Mouse (Mus musculus) cerebellum, postnatal 36 days (tissue): ENCODE measurements around the gene Gltpd2.
"Not testable (repeated sequence)": the region's sequence is repeated elsewhere in the genome, so short reads cannot be mapped to it uniquely, and the experiment has no call there.

ENCODE experiments used
- DNase-seq, 2 experiments: peaks; one replicate each; pipeline ENCODE4 v3.0.0; 2021 to 2022; ENCODE audit warnings: mixed read lengths in 2 of 2

Gltpd2 gene

DNA sequence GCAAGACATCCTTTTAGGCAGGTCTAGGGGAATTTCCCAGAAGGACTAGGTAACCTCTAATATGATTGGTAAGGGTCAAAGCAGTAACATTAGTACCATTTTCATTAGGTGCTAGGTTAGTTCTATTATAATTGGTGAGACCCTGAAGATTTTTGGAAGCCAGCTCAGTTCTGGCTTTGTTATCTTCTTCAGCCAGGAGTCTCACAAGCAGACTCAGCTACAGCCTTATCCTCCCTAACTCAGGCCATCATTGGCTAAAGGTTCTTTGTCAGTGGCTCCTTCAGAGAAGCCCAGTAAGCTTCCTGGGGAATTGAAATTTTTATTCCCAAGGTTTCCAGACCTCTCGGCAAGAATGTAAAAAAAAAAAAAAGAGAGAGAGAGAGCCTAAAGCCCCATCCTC, 560 bp upstream of the Gltpd2 start:
- no peak for DNase-seq

DNA sequence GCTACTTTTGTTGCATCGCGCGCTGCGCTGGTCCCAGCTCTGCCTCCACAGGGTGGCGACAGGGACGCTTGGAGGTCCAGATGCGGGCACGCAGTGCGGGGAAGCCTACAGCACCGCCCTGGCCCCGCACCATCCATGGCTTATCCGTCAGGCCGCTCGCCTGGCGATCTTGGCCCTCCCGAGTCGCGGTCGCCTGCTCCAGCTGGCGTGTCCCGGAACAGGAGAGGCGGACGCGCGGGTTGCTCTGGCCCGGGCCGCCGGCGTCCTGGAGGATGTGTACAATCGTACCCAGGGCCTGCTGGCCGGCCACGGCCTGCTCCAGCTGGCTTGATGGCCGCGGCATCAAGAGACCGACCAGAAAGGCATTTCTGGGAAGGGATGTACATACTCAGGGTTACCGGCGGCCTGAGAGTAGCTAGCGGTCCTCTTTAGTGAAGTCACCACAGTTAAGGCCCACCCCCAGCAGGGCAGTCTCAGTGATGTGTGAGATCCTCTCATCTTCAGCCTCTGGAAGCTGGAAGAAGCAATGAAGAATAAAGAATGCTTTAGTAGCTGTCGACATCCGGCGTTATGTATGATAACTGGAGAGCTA, 1.3 kb downstream of the Gltpd2 start:
- peak; percentile 43 to 46 for DNase-seq

DNA sequence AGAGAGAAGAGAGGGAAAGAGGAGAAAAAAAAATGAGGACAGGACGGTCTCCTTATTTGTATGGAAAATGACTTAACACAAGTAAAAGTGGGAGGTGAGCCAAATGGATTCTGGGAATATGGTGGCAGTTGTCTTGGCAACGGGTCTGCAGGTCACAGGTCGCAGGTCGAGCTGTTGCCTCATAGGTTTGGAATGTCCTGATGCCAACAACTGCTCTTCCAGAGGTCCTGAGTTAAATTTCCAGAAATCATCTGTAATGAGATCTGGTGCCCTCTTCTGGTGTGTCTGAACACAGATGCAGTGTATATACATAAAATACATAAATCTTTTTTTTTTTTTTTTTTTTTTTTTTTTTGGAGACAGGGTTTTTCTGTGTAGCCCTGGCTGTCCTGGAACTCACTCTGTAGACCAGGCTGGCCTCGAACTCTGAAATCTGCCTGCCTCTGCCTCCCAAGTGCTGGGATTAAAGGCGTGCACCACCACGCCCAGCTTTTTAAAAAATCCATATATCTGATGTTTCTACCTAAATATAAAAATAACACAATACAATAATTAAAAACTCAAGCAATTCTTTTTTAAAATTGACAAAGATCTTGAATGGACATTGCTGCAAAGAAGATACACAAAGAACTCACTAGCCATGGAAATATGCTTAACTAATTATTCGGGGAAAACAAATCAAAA, 4.5 kb downstream of the Gltpd2 start:
- DNase-seq, result not testable (repeated sequence)

DNA sequence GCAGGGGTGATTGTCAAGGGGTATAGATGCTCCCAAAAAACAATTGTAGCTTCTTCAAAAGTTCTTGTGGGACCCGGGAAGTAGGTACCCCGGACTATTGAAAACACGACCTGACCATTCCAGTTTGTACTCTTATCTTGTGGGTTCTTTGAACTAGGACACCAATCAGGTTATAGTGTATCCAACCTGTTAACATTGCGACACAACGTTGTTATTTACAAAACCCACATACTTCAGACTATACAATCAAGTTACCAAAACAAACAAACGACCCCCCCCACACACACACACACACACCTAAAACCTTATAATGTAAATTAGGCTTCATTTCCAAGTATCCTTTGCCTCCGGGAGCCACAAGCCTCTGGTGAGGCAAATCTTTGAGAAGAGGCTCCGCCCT, 5.8 kb downstream of the Gltpd2 start:
- DNase-seq, result no peak

DNA sequence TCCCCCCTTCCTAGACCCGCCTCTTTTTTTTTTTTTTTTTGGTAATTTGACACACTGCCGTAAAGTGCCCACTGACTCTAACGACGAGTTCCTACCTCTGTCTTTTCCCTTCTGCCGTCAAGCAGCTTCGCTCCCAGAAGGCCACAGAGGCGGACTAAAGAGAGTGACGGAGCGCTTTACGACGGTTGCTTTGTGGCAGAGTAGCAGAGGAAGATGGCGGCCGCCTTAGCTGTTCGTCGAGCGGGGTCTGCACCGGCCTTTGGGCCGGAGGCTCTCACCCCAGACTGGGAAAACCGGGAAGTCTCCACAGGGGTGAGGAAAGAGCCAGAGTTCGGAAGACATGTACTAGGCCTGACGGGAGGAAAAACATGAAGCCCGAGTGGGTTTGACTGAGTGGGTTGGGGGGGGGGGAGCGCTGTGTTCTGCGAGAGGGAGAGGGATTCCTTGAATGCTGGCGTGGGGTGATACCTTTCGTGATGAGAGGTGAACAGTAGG, 6.2 kb downstream of the Gltpd2 start, which contains the start of gene Psmb6:
Psmb6 (plus strand) TSS at position 184 of the 495 bp plus-strand sequence.
- peak; percentile 90 to 91 for DNase-seq

DNA sequence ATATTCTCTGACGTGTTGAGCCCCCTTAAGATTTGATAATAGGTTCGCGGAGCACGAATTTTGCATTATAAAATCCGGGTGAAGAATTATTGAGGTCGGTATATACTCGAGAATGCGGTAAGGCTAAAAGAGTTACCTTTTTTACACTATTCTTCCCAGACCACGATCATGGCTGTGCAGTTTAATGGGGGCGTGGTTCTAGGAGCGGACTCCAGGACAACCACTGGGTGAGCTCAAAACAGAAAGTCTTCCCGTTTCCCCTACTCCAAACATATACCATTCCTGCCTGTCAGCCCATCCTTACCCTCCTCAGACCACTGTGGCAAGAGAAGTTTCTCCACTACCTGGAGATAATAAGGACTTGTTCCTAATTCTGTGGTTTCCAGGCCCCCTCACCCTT, 6.7 kb downstream of the Gltpd2 start:
- no peak for DNase-seq

DNA sequence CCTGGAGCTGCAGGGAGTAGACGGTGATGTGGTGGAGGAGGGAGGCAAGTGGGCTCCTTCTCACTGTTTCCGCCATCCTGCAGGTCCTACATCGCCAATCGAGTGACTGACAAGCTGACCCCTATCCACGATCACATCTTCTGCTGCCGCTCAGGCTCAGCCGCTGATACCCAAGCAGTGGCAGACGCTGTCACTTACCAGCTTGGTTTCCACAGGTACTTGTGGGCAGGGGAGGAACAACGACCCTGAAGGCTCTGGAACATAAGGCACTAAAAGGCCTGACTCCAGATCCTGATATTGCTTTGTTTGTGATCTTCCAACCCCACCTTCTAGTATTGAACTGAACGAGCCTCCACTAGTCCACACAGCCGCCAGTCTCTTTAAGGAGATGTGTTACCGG, 7.2 kb downstream of the Gltpd2 start:
- no peak for DNase-seq

DNA sequence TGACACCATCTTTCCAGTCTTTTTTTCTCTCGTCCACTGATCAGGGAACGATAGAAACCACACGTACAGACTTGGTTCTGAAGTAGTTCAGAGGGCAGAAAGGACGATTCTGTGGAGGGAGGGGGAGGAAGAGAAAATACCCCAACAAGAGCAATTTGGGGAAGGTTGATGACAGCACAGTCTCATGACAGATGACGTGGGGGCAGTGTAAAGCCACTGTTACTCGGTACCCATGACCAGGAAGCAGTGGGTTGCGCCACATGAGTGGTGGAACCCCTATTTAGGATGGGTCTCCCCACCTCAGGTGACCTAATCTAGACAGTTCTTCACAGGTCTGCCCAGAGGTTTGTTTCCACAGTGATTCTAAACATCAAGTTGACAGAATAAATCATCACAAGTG, 9.6 kb downstream of the Gltpd2 start:
- DNase-seq, result no peak

DNA sequence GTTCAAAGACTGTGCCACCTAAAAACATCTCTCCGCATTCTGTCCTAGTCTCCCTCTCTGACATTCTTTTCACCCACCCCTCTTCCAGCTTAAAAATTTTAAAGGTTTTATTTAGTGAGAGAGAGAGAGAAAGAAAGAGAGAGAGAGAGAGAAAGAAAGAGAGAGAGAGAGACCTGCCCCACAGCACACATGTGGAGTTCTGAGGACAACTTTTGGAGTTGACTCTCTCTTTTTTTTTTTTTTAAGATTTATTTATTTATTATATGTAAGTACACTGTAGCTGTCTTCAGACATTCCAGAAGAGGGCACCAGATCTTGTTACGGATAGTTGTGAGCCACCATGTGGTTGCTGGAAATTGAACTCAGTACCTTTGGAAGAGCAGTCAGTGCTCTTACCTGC, 12.1 kb downstream of the Gltpd2 start:
- DNase-seq, result not testable (repeated sequence)

DNA sequence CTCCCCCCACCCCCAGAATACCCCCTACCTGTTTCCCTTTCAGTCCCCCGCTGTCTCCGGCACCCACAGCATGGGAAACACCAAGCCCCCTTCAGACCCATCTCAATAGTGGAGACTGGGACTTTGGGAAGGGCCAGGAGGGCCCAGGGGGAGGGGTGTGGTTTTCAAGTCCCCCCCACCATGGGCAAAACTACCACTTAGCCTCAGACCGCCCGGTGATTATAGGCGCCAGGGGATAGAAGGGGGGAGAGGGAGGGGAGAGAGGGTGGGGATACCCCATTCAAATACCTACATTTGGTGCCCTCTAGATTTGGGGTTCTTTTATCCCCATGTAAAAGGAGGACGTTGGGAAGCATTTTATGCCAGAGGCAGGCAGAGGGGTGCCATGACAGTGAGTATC, 13.8 kb downstream of the Gltpd2 start, which contains the start of gene Gm40193:
Gm40193 (minus strand) TSS at position 101 of the 400 bp plus-strand sequence.
- DNase-seq, result no peak

DNA sequence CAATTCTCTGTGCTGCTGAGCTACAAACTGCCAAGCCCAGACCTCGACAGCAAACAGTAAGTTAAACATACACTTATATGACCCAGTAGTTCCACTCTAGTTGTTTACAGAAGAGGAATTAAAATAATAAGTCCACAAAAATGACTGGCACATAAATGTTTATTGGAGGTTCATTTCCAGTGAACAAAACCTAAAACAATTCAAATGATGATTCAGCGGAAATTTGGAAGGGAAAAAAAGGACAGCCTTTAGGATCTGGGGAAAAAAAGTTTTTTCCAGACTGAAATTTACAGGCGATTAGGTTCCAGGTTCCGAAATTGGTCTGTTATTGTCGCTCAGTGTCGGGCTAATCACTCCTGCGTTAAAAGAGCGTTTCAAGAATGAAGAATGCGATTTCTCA, 20.4 kb downstream of the Gltpd2 start:
- no peak for DNase-seq

DNA sequence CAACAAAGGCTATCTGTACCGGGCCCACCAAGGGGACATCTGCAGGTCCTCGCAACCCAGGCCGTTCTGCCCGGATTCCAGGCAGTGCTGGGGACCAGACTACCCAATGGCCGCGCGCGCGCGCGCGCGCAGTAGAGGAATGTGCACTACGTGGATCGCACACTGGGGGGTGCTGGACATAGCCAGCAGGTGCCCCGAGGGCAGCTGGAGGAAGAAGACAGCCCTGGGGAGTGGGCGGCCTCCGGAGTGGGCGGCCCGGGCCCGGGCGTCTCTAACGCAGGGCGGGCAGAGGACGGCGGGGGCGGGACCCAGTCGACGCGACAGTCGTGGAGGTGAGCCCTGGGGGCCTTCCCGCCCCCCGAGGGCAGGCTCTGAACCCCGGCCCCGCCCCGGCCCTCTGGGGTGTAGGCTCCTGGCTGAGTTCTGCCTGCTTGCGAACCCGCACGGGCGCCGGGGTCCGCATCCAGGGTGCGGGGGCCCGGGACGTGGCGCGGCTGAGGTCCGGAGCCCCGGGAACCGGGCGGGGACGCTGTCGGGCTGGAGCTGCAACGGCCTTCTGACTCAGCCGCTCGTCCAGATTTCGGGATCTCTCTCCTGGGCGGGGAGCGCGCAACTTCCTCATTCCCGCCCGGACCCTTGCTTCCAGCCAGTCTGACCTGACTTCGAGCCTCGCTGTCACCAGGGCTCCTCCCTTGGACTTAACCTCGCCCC, 21.0 kb downstream of the Gltpd2 start, which contains the start of gene Pld2:
Pld2 (plus strand) TSS at position 188 of the 711 bp plus-strand sequence.
- DNase-seq, result peak; percentile 45 to 60

DNA sequence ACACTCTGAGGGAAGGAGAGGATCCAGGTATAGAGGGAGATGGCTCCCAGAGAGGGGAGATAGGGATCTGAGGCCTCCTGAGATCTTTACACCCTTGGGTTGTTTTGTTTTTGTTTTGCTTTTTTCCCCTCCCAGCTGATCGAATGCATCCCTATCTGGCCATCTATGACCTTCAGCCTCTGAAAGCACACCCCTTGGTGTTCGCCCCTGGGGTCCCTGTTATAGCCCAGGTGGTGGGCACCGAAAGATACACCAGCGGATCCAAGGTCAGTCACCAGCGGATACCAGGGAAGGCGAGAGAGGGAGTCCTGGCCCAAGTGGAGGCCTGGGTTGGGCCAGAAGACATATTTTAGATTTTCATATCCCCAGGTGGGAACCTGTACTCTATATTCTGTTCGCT, 21.9 kb downstream of the Gltpd2 start:
- no peak for DNase-seq

DNA sequence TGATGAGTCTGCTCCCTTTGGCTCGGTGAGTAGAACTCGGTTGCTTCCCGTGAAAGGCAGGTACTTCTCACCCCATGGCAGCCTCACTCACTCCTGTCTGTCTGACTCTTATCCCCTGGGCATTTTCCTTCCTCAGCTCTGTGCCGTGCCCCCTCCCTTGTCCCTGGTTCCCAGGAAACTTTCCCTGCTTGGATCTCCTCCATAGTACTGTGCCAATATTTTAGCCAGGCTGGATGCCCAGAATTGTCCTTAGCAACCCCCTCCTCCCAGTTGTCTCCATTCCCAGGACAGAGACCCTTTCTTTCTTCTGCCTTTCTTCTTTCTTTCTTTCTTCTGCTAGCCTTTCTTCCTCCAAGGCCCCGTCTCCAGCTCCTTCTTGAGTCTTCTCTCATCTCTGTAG, 22.4 kb downstream of the Gltpd2 start:
- no peak for DNase-seq

DNA sequence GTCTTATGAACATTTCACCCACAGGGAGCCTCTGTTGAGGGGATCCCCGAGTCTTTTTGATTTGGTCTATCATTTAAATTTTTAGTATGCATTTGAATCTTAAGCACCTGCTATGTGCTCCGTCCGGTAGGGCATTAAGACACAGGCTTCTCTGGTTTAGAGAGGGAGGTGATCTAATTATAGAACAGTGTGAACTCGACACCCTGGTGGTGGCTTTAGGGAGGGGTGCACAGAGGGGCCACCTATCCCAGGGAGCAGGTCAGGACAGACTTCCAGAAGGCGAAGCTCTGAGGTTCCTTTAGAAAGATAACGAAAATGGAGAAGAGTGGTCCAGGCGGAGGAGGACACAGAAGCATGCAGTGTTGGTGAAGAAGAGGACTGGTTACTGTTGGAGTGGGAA, 25.5 kb downstream of the Gltpd2 start:
- DNase-seq, result no peak

DNA sequence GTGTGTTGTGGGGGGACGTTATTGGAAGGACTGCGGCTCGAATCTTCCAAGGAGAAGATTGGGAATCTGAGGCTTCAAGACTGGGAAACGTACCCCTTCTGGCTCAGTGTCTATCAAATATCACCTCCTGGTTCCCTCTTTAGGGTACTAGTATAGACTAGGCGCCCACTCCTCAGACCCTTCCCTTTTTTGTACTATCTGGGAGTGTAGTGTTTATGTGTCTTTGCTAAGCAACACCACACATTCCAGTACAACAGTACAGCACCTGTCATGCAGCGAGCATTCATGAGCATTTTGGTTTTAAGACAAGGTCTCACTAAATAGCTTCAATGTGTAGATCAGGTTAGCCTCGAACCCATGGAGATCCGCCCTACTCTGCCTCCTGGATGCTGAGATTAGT, 32.5 kb downstream of the Gltpd2 start:
- no peak for DNase-seq

DNA sequence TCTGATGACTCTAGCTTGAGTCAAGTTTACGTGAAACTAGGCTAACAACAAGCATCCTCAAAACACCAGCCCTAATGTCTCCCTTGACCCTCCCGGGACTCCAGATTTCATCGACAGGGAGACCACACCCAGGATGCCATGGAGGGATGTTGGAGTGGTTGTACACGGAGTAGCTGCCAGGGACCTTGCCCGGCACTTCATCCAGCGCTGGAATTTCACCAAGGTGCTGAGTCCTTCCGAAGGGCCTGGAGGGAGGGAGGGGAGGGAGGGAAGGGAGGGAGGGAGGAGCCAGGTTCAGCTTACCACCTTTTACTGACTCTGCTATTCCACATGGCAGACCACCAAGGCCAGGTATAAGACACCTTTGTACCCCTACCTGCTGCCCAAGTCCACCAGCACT, 34.9 kb downstream of the Gltpd2 start:
- DNase-seq, result no peak

DNA sequence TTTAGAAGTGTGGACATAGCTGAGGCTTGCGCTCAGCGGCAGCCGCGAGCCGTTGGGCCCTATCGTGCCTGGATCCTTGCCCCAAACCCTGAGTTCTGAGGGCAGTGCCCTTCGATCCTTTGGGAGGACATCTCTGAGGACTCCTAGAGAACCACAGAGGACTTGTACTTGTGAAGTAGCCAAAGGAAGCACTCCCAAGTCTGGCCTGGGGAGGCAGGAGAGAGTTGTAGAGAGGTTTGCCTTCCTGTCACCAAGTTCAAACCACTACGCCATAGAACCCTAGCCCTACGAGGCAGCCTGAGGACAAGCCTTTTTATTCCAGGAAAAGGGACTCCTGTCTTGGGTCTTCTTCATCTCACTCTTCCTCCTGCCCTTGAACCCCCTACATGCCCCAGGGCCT, 38.5 kb downstream of the Gltpd2 start:
- no peak for DNase-seq

DNA sequence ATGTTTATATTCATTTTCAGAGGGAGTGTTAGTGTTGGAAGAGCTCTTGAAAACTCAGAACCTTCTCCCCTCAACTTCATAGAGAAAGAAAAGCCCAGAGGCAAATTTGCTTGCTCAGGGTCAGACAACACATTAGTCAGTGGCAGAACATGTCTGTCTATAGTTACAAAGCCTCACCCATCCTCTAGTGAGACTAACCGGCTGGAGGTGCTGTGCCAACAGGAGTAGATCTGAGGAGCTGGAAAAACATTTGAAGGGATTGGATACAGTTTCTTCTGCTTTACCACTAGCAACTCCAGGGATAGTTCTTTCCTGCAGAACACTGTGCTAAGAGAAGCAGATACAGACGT, 42.9 kb downstream of the Gltpd2 start:
- DNase-seq, result no peak

DNA sequence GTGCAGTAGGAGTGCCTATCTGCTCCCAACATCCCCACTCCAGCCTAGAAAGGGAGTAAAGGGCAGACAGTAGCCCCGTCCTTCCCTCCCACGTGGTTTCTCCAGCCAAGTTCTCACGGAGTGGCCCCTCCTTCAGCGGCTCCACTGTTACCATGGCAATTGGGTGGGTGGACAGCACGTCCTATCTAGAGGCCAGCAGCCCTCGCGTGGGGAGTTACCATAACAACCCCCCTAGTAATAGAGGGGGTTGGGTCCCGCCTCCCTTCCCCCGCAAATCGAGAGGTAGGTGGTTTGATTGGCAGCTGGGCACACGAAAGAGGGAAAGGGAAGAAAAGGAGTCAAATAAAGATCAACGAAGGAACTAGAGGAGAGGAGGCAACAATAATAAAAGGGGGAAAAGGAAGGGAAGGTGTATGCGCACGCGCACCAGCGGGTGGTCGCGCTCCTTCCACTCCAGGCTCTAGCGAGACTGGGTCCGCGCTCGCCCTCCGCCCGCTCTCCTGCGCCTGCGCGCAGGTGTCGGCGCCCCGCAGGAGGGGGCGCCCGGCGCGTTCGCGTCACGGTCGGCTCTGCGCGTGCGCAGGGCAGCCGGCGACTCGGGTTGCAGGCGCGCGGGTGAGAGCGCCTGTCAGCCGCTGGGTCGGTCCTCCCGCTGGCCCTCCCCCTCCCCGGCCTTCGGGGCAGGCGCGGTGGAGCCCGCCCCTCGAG, 43.4 kb downstream of the Gltpd2 start, which contains the start of gene Mink1:
Mink1 (plus strand) TSS at position 595 of the 708 bp plus-strand sequence.
- DNase-seq, result peak; percentile 83 to 90

DNA sequence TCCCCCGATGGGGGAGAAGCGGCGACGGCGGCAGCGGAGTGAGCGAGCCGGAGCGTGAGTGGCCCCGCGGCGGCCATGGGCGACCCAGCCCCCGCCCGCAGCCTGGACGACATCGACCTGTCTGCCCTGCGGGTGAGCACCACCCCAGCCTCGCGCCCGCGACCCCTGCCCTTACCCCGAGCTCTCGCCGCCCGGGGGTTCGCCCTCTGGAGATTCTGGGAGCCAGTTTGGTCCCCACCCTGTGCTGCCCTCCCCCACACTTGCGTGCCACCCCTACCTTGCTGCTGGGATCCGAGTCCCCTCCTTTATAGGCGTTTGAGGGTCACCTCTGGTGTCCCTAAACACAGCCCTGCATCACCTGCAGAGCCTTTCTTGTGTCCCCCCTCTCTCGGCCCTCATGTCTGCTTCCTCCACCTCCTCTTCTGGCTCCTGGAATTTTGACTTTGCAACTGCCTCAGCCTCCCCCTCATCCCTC, 44.0 kb downstream of the Gltpd2 start:
- DNase-seq, result no peak

DNA sequence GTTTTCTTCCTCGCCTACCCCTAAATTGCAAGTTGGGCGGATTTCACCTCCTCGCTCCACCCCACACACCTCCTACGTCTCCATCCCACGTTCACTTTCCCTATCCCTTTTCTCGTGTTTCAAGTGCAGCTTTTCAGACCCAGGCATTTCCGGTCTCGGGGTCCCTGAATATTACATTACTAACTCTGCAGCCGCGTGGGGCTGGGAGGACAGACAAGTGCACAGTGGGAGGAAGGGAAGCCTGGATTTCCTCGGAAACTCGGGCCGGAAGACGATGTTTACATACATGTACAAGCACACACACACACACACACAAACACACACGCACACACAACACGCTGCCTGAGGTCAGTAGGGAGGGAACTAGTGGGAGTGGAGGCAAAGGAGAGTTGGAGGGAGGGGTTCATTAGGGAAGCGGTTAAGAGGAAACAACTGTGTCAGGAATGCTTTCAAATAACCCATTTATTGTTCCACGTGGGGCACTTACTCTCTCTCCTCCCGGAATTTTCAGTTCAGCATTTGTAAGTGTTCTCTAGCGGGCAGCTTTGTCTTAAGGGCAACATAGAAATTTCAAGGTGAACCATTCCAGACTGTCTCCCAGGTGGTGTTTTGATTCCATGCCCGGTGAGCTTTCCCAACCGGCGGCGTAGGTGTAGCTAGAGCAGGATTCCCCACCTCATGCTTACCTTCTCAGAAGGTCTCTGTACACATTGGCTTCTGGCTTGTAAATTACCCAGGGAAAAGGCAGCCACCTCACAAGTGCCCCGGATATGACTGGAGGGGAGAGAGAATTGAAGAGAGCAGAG, 44.7 kb downstream of the Gltpd2 start:
- no peak for DNase-seq
